In the genomic region with DNA sequence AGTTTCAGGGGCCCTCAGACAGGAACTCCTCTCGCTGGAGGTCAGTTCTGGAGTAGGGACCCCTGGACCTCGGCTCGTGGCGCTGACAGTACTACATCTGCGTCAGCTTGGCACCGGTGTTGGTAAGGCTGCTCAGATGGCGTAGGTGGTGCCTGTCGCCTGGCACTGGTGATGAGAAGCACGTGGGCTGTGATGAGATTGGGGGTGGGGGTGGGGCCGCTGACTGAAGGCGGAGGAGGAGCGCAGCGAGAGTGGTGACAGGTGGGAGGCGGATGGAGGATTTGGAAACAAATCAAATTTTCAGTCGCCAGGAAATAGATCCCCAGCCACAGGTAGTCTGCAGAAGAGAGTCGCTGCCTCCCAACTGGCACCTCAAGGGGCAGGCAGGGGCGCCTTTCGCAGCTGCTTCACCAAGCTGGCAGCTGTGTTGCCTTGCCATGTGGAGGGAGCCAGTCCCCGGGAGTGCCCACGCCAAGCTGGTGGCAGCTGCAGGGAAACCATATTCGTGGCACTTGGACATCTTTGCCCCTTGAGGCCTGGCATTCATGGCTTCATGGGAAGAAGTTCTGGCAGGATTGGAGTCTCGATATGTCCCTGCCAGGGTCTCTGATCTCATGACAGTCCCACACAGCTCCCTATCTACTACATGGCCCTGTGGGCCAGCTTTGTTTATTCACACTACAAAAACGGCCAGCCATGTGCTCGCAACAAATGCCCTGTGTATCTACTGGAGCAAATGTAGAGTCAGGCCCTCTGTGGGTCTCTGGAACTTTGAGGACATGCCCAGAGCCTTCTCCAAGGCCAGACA, we compare ENCODE assay signal across 9 mouse cellular contexts. TPM values are rescaled to one million over a fixed set of nuclear protein-coding genes. Genes with fewer than 3 reads are reported as not detected.
DNase-seq lines count a peak whose midpoint lies in the region; ATAC-seq and TF ChIP-seq lines count a peak whose summit lies in the region.
"Had no signal": no experiment of that assay in that cellular context is flagged by ENCODE, and none has a peak within 500 bp of the region (broad histone marks: within the 10 kb centered on the region; RNA-seq: fewer than 3 reads in every experiment).

No protein-coding gene starts in this region.

- no peak overlapping the region for H3K4me2 ChIP-seq in forebrain, embryonic 14.5 days (ENCODE audit: low read length)
- H3K4me2 ChIP-seq in forebrain, embryonic 11.5 days (ENCODE audit: low read depth, low read length, severe bottlenecking): no peak overlapping the region
- H3K4me2 ChIP-seq: stomach, embryonic 15.5 days had no signal

- 47% methylated on average over 24 of the region's 24 CpGs for WGBS in forebrain, embryonic 14.5 days
- 67% methylated on average over 24 of the region's 24 CpGs for WGBS in forebrain, embryonic 11.5 days

- no peak overlapping the region; the same call in 1 of the 2 replicates for H3K27ac ChIP-seq in forebrain, embryonic 14.5 days (ENCODE audit: low read depth, low read length)
- no peak overlapping the region for H3K27ac ChIP-seq in forebrain, embryonic 11.5 days (ENCODE audit: low read depth, low read length)
- H3K27ac ChIP-seq in layer of hippocampus, adult 2 months: peak overlapping the region; percentile 65; the same call in 1 of the 2 replicates
- H3K27ac ChIP-seq: stomach, embryonic 15.5 days had no signal

- DNase-seq in forebrain, embryonic 14.5 days (ENCODE audit: low spot score): peak; percentile 76
- no peak for DNase-seq in forebrain, embryonic 11.5 days (ENCODE audit: low spot score)
- DNase-seq in cerebellum, adult 11 months: peak; percentile 61
- peak; percentile 56 to 61 for DNase-seq in layer of hippocampus, adult 2 months (ENCODE audit: low spot score in 2 of 2)
- peak; percentile 61 for DNase-seq in right cerebral cortex, postnatal 14 days
- no peak for DNase-seq in kidney, adult 11 months
- DNase-seq in adrenal gland, adult 18-20 months (ENCODE audit: low spot score in 2 of 2): no peak

- no peaks in the 10 kb centered on the region for H3K9me3 ChIP-seq in forebrain, embryonic 14.5 days (replicated peaks; ENCODE audit: control insufficient read depth, low read length)
- no peaks in the 10 kb centered on the region for H3K9me3 ChIP-seq in forebrain, embryonic 11.5 days (ENCODE audit: control insufficient read depth, low read length)
- H3K9me3 ChIP-seq: stomach, embryonic 15.5 days had no signal

- H3K9ac ChIP-seq in forebrain, embryonic 14.5 days (ENCODE audit: low read length): no peak overlapping the region
- no peak overlapping the region for H3K9ac ChIP-seq in forebrain, embryonic 11.5 days (ENCODE audit: low read length)
- H3K9ac ChIP-seq: stomach, embryonic 15.5 days had no signal

- H3K27me3 ChIP-seq in forebrain, embryonic 14.5 days (replicated peaks; ENCODE audit: control insufficient read depth, insufficient read depth, low read length): no peaks in the 10 kb centered on the region
- H3K27me3 ChIP-seq in forebrain, embryonic 11.5 days (ENCODE audit: control insufficient read depth, insufficient read depth, low read length): 0 out of 2 replicates have a peak, but pooled peaks cover 2% of the 10 kb centered on the region
- H3K27me3 ChIP-seq: stomach, embryonic 15.5 days had no signal

- peak; percentile 88 for ATAC-seq in forebrain, embryonic 14.5 days
- no peak for ATAC-seq in forebrain, embryonic 11.5 days (replicated peaks; ENCODE audit: low FRiP score)
- no peak for ATAC-seq in granulocyte monocyte progenitor cell, adult 5-6 weeks (replicated peaks; ENCODE audit: poor library complexity, severe bottlenecking)

- H3K4me1 ChIP-seq in forebrain, embryonic 14.5 days (ENCODE audit: control insufficient read depth, insufficient read depth, low read length): peaks cover 4% of the 10 kb centered on the region; the same call in 1 of the 2 replicates
- no peaks in the 10 kb centered on the region for H3K4me1 ChIP-seq in forebrain, embryonic 11.5 days (replicated peaks; ENCODE audit: control insufficient read depth, insufficient read depth, low read length)
- H3K4me1 ChIP-seq: stomach, embryonic 15.5 days had no signal

- no peaks in the 10 kb centered on the region for H3K36me3 ChIP-seq in forebrain, embryonic 14.5 days (ENCODE audit: control insufficient read depth, insufficient read depth, low read length)
- no peaks in the 10 kb centered on the region for H3K36me3 ChIP-seq in forebrain, embryonic 11.5 days (ENCODE audit: control insufficient read depth, insufficient read depth, low read length)
- H3K36me3 ChIP-seq: stomach, embryonic 15.5 days had no signal

- H3K4me3 ChIP-seq in forebrain, embryonic 14.5 days (ENCODE audit: low read depth, low read length): no peak overlapping the region
- no peak overlapping the region for H3K4me3 ChIP-seq in forebrain, embryonic 11.5 days (ENCODE audit: low read depth, low read length)
- 0 out of 2 replicates have a peak overlapping the region, but pooled peaks have one; percentile 6 for H3K4me3 ChIP-seq in layer of hippocampus, adult 2 months
- H3K4me3 ChIP-seq: stomach, embryonic 15.5 days had no signal

- TF ChIP-seq CTCF in layer of hippocampus, adult 2 months (conservative IDR thresholded peaks at IDR 0.05): no peak

RNA-seq across cellular contexts. Expression of gene Acsf3, which starts 5.8 kb away (rescaled TPM):
- polyA plus RNA-seq in forebrain, embryonic 14.5 days (2014; fragmentation: Nextera tagmentation; extraction: Ambion mirVana): 13.7 and 15.8 TPM in 2 replicates
- 15.6 and 16.3 TPM in 2 replicates for polyA plus RNA-seq in forebrain, embryonic 11.5 days (2014; fragmentation: Nextera tagmentation; extraction: Ambion mirVana)
- 10 to 100 TPM; 19.2 to 21.7 TPM for total RNA-seq in layer of hippocampus, adult 2 months (2021)
- 5.0 and 20.5 TPM in 2 replicates for total RNA-seq in granulocyte monocyte progenitor cell, adult 5-6 weeks (2014; fragmentation: Nextera tagmentation)
- 8.1 and 12.0 TPM in 2 replicates for total RNA-seq in granulocyte monocyte progenitor cell, adult 5-6 weeks (2017)
- 10 to 100 TPM; 42.0 to 76.0 TPM for total RNA-seq in adrenal gland, adult 18-20 months (2021)

Comparison
In these comparisons a context has a peak if more than half of its experiments do, and no peak if none do; other contexts are left out.
1. DNase-seq: peak in forebrain, embryonic 14.5 days (single experiment), cerebellum, adult 11 months (single experiment), layer of hippocampus, adult 2 months (2 of 2) and right cerebral cortex, postnatal 14 days (single experiment); none in forebrain, embryonic 11.5 days (single experiment), kidney, adult 11 months (single experiment) and adrenal gland, adult 18-20 months (0 of 2).